Mouse (Mus musculus) embryo, embryonic 10.5 days (tissue): ENCODE measurements around the gene Procr.
"Not testable (repeated sequence)": the region's sequence is repeated elsewhere in the genome, so short reads cannot be mapped to it uniquely, and the experiment has no call there.

ENCODE experiments used
- DNase-seq: peaks from one replicate; pipeline ENCODE4 v3.0.0-alpha.2; 2015; ENCODE audit warnings: low spot score

The Procr gene

DNA sequence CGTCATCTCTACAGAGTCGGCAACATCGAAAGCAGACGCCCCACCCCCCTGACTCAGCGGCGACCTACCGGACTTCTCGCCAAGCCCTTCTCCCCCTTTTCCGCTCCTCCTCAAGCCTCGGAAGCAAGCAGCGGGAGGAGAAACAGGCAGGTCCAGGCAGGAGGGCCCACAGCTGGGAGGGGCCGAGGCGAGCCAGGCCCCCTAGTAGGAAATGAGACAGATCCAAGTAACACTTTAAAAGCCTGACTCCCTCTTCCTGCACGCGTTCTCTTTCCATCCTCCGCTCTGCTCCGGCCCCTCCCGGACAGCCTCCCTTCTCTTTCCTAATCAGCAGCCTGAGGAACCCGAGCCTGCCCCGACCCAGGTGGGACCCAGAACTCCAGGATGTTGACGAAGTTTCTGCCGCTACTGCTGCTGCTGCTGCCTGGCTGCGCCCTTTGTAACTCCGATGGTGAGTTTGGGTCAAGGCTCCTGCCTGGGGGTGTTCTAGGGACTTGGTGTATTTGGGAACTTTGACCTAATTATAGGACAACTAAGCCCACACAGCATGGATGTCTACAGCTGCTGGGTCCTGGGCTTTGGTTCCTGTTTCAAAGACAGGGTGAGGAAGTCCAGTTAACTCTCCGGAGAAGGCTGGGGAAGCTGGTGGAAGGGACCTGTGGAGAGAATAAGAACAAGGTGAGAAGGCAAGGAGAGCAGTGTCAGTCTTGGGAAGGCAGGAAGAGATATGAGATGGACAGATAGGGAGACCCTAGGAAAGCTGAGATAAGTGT lies at the start of gene Procr:
TSS of gene Procr (plus strand) at position 104 of the 773 bp plus-strand sequence.
- peak; percentile 54 for DNase-seq

DNA sequence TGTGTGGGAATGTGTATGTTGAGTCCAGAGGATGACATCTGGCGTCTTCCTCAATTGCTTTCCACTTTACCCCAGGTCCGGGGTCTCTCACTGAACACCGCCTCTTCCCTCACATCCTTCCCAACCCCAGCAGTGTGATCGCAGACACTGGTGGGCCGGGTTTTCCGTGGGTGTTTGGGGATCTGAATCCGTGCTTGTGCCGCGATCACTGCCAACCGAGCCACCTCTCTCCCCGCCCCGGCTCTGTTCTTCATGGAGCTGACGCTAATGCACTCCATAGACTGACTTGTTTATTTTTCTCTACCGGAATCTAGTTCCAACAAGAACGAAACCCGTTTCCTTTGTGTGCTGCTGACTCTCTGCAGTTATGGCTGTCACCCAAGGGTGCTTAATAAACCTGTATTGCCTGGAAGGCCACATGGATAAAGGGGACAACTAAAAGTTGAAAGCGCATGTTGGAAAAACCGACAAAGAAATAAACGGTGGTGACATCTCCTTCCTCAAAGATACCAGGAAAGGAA lies 49.5 kb upstream of the Procr start:
- no peak for DNase-seq

DNA sequence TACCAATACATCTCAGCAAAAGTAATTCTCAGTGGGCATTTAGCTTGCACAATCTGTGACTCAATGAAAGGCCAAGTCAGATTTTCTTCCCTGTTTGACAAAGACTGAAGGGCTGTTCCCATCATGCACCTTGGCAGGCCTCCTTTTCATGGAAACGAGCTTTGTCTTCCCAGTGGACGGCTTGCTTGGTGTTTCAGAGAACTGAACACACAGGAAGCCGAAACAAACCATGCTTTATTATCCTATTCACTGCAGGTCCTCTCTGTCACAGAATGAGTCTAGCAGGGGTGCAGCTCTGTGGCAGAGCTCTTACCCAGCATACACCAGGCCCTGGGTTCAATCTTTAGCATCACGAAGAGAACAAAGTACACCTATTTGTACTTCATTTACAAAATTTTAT lies 47.3 kb upstream of the Procr start:
- DNase-seq = peak; percentile 75

DNA sequence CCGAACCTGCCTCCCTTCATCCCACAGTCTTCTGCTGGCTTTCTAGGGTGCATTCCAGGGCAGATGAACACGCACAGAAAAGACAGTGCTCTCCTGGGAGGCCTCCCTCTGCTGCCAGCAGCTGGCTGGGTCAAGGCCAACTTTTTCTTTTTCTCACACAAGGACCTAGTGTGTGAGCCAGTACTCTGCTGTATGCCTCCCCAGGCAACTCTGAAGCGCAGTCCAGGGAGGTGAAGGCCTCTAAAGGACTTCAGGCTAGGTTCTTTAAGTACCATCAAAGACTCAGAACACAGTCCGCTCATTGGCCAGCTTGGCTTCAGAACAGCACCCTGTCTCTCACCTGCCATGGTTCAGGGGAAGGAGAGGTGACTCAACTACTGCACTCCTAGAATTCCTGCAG lies 43.7 kb upstream of the Procr start:
- no peak for DNase-seq

DNA sequence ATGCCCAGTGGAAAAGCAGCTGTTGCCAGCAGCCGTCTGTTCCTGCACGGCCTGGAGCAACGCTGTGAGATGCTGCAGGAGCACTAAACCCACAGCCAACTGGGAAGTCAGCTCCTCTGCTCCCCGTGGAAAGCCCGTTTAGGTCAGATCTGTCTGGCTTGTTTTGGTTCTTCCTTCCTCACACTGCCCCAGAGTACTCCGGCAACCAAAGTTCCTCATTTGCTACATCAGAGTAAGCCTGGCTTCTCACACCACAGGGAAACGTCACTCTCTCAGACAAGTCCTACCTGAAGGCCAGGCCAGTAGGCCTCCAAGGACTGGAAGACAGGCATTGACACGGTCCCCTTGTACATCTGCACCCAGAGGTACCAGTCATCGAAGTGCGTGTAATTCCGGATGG lies 40.4 kb upstream of the Procr start:
- DNase-seq = no peak

DNA sequence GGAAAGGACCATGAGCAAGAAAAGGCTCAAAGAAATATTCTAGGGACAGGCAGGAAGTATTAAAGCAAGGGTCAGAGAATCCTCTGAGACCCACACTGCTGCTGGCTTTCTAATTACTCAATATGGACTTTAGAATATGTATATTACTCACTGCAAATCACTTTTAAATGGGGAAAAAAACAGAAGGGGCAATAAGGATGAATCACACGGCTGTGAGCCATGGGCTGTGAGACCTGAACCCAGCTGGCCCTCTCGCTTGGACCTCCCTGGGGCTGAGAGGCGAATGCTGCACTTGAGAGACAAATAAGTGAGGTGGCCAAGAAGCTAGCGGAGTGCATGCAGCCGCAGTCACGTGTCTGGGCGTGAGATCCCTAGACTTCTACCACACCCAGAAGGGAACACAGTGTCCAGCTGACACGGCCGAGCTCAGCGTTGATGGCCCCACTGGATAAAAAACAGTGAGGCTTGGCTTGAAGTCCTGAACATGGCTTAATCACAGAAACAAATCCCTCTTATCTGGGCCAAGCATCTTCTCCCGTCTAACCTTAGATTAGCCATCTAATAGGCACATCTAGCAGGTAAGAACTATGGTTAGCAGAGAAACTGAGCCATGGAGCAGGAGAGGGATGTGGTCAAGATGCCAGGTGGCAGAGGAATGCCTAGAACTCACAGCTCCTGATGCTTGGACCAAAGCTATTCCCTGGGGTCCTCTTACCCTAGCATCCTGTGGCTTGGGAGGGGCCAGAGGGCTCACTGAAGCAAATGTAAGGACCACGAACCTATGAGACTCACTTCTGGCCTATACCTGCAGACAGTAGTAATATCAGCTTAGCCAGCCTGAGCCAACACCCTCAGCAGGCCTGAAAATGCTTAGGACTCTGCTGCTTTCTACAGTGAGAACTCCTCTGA lies 33.6 kb upstream of the Procr start:
- DNase-seq = no peak

DNA sequence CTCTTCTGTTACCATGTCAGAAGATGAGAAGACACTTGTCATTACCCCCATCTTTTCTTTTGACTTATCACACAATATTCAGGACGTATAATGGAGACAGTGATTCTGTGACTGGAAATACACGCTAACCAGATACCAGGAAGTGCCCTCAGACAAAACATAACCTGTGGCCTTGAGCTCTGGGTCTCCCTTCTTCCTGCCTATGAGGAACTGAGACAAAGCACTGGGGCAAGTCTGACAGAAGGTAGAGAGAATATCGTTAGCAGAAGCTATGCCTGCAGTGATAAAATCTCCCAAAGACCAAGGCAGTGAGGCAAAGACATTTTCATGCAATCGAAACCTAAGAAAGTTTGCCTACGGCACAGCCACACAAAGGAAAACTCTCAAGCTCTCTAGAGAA lies 30.3 kb upstream of the Procr start:
- DNase-seq = no peak

DNA sequence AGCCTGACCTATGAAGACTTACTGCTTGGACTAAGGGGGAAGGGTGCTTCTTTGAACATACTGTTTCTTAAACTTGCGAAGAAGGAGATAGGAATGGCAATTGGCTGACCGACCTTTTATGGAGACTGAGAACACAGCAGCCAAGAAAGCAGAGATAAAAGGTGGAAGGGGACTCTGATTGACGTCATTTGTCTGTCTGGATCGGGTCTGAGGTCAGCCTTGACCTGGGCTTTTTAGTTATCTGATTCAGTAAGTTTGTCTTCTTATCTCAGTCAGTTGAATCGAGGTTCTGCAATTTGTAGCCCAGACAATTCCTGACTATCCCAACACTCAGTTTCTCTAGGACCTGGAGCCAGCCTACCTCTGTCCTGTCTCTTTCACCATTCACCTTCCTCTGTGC lies 26.9 kb upstream of the Procr start:
- DNase-seq = no peak

DNA sequence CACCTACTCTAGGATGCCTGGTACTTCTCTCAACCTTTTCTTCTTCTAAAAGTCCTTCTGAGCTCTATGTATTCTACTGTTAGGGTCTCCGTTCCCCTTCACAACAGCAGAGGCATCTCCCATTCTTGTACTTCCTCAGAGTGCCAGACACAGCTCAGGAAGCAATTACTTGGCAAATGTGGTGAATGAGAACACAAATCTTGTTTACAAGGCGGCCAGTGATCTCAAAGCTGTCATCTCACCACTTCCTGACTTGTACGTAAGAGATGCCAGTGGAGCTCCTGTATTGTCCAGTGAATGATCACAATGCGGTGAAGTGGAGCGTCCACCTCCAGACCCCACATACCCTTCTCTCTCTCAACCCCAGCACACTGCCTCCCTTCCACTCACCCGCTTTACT lies 26.4 kb upstream of the Procr start:
- no peak for DNase-seq

DNA sequence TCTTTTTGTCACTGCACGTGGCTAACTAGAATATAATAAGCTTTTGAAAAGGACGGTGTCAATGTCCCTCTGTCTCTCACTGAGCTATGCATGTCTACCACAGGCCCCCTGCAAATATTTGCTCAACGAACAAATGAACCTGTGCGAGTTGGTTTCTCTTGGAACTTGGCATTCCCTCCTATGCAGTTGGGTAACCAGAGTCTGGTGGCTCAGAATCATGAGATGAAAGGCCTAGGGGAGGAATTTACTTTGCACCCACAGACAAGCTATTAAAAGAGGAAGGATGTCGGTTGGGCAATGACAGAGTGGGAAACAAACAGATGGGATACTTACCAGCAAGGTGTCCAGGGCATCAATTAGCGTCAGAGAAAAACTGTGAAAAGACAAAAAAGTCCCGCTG lies 24.6 kb upstream of the Procr start:
- DNase-seq = no peak

DNA sequence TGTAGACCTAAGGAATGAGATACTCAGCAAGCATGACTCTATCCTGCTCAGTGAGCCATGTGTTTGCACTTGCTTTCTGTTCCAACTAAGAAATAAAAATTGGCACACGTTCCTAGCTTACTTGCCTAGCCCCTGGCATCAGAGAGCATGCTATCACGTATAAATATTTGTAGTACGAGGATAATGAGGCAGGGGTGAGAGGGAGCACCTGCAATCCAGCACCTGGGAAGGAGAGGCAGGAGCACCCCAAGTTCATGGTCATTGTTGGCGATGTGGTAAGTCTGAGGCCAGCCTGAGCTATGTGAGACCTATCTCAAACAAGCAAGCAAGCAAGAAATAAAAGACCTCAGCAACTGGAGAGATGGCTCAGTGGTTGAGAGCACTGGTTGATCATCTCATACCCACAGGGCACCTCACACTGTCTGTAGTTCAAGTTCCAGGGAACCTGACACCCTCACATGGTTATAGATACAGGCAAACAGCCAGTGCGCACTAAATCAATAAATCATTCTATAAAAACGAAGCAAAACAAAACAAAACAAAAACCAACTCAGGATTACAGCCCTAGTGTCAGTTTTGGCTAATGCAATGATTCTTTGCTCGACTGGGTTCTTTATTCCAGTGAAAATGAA lies 23.0 kb upstream of the Procr start:
- no peak for DNase-seq

DNA sequence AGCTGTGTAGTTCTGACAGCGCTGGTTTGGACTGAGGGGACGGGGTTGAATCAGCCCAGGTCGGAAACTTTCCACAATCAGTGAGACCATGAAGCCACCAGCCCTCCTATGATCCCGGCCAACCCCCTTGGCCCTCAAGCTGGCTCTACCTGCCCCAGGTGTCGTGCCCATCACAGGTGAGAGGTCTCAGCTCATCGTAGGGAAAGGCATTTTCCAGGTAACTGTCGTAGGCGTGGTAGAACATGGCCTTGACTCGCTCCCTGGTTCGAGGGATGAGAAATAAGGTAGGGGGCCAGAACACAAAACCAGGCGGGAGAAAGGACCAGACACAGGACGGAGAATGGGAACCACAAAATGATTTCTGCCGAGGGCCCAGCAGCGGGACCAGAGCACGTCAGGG lies 22.2 kb upstream of the Procr start:
- DNase-seq = no peak

DNA sequence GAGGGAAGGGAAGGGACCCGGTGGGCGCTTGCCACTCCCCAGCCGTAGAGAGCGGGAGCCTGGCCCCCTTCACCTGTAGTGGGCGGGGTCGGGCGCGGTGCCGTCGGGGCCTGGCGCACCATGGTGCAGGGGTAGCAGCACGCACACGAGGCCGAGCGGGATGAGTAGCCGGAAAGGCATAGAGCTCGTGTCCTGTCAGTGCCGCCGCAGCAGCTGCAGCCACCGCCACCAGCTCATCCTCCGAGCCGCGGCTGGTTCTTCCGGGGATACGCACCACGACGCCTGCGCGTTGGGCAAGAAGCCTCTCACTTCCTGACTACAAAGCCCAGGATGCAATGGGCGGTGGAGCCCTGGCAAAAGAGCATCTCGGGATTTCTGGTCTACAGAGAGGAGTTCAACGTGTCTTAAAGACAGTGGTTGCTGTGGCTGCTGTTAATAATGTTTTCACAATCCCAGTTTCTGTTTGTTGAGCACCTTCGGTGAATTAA lies 21.7 kb upstream of the Procr start, which contains the start of gene Edem2:
TSS of gene Edem2 (minus strand) at position 318 of the 488 bp plus-strand sequence.
- peak; percentile 96 for DNase-seq

DNA sequence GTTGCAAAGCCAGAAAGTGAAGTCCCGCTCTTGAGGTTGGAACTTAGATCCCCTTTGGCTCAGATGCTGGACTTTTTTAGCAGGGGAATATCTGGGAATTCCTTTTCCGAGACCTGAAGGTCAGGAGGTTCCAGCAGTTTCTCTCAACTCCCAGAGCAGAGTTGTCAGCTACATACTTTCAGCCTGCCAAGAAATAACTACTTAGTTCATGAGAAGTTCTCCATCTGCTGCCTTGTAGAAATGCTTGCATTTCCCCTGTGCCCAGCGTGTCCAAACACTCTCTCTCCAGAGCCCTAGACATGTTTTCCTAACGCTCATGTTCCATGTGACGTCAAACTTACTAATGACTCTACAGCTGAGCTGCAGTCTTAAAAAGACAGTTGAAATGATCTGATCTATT lies 15.8 kb upstream of the Procr start:
- DNase-seq = no peak

DNA sequence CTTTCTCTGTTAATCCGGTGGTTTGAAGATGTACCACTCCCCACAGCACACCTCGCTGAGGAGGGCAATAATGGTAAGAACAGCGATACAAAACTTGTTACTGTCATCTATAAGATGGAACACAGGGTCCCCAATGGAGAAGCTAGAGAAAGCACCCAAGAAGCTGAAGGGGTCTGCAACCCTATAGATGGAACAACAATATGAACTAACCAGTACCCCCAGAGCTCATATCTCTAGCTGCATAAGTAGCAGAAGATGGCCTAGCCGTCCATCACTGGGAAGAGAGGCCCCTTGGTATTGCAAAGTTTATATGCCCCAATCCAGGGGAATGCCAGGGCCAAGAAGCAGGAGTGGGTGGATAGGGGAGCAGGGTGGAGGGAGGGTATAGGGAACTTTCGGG lies 15.2 kb upstream of the Procr start, which contains the start of gene Gm17581:
TSS of gene Gm17581 (minus strand) at position 101 of the 400 bp plus-strand sequence.
- not testable (repeated sequence) for DNase-seq

DNA sequence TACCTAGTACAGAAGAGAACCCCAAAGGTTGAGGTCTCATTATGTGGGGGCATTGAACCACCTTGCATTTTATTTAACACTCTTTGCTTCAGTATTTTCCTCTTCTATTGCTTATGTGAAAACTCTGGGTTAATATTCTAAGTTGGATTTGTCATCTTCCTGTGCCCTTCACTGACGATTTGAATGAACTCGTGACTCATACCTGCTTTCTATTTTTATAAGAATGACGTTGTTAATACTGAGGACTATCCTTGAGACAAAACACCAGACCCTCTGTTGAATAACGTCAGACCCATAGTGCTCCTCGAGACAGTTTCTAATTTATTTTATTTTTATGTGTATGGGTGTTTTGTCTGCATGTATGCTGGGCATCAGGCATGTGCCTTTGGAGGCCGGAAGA lies 14.0 kb upstream of the Procr start:
- no peak for DNase-seq

DNA sequence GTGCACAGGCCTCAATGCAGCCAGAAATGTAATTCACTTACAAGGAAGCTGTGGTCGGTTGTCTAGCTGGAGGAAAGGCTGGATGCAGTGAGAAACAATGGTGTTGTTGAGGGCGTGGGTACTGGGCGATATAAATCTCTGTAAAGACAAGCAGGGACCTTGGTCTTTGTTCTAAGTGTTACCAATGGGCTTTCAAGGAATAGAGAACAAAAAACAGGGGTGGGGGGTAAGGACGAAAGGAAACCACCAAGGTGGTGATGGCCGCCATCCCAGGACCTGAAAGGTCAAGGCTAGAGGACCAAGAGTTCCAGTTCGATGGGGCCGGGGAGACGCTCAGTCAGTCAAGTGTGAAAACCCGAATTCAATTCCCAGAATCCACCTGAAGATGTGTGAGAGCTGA lies 13.1 kb upstream of the Procr start:
- no peak for DNase-seq

DNA sequence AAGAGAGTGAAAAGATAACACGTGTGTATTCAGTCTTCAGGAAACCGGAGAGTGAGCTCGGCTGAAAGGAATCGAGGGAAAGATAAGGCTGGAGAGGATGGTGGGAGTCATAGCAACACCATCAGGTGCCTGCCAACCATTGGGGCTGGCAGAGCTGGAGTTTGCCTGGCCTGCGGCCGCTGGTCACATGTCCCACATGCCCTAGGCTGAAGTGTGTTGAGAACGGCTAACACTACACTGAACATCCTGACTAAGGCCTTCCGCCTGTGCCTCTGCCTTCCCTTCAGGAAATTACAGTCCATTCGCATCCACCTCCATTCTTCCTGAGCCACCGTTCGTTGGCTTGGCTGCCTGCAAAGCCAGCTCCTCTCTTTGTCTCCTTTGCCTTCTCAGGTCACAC lies 8.7 kb upstream of the Procr start:
- no peak for DNase-seq

DNA sequence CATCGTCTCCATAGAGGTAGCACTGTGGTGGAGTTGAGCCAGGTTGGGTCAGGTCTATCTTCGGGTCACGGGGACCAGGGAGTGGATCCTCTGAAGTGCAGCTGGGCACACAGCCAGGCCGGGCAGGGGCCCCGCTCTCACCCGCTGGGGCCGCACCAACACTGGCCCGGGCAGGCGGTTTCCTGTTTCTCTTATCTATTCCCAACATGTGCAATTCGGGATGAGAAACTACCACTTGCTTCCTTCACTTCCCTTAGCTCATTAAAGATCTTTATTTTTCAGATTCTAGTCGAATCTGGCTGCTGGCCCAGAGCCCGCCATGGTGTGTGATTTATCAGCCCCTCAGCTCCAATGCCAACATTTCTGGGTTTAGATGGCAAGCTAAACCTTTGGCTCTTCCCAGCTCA lies 8.0 kb upstream of the Procr start:
- no peak for DNase-seq

DNA sequence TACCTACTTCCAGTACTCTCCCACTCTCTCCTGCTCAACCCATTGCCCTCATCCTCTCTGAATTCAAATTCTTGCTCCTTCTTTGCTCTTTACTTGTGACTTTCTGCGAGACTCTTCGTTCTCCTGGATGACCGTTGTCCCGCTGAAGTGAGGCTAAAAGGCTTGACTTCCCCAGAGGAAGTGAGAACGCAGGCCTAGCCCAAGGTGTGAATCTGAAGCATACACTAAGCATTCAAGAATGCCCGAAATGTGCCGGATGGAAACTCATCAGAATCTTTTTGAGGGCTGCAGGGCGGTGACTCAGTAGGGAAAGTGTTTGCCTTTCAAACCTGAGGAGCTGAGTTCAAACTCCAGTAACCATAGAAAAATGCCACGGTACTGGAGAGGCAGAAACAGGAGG lies 7.6 kb upstream of the Procr start:
- no peak for DNase-seq

DNA sequence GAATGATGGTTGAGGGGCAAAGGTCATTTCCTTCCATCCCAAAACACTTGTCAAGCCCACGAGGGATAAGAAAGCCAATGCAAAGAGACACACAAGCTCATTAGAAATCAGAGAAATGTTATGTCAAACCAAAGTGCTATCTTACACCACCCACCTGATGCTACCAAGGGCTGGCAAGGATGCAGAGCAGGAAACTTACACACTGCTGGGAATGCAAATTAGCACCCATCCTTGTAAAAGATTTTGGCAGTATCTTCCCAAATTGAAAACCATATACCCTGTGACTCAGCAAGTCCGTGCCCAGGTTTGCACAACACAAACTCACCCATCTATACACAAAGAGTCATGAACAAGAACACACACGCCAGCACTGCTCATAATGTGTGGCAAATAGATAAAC lies 5.4 kb upstream of the Procr start:
- DNase-seq = no peak

DNA sequence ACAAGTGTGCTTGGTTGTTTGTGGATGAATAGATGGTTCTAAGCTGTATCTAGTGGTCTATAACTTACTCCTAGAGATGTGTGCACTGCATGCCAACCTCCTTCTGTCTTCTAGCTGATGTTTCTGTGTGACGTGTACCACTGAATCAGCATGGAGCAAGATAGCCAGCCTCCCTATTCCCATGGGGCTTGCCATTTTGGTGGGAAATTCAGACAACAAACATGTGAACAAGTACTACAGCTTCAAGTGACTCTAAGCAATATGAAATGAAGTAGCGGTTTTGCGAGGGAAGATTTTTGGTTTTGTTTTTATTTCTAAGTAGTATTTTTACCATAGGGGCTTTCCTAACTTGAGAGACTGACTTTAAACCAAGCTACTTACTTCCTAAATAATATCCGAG lies 1.5 kb upstream of the Procr start:
- no peak for DNase-seq
